Mouse (Mus musculus): ENCODE results near the gene Ccdc155. TPM values are rescaled to one million over a fixed set of nuclear protein-coding genes. Genes with fewer than 3 reads are reported as not detected.

Gene Ccdc155
- total RNA-seq, 2 experiments from 2014 or later: not detected

DNA sequence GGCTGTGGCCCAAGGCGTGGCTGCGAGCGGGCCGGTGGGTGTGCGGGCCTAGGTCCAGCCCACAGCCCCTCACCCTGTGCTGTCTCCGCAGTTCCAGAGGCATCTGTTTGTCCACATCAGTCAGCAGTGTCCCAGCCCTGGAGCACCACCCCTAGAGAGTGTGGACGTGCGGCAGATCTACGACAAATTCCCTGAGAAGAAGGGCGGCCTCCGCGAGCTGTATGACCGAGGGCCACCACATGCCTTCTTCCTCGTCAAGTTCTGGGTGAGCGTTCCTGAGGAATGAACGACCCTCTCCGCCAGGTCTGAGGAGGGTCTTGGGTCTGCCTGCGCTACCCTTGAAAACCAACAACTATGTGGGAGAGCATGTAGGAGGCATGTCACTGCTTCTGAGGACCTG lies 23.9 kb upstream of the Ccdc155 start:
- no peak for DNase-seq
- intact Hi-C loops (cut with DNase I): no loop called here

DNA sequence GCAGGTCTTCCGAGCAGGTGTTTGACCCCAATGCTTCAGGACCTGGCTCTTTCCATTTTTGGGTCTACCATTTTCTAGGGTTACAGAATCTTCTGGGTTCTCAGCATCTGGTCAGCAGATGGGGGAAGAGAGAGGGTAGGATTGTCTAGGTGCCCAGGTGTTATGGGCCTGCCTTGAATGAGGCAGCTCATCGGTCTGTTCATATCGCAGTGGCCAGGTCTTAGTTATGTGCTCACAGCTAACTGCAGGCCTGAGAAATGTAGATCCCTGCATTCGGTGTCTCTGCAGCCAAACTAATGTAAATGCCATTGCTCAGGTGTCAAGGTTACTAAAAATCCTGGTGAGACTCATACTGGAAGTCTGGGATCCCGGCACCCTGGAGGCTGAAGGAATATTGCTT lies 21.7 kb upstream of the Ccdc155 start:
- no peak for DNase-seq
- intact Hi-C loops (cut with DNase I): no loop called here

DNA sequence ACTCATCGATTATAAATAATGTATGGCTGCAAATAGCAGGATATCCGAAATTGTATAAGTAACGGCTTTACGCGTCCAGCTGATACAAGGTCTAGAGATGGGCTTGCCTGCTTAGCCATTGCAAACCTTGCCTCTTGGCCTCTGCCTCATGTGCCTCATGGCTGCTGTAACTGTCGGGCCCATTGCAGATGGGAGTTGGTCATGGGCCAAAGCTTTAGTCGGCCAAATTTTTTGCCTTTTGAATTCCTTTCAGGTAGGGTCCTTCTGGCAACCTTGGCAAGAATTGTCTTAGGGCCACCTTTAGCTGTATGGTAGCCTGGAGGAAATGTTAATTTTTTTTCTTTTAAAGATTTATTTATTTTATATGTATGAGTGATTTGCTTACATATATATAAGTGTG lies 20.1 kb upstream of the Ccdc155 start:
- intact Hi-C loops (cut with DNase I): no loop called here
- no peak for DNase-seq

DNA sequence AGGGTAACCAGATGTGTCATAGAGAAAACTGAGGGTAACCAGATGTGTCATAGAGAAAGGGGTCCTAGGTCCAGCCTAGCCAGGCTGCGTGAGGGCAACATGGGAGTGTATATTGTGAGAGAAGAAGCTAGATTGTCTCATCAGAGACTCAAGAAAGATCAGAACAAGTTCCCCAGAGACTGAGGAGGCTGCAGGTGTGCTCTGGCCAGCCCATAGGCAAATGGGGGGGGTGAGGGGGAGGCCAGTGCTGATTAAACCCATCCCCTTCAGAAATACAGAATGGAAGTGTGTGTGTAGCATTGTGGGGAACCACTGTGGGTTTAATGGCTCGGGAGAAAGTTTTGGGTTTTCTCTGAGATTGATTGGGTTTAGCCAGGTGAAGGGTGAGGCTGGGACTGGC lies 17.0 kb upstream of the Ccdc155 start:
- DNase-seq: no peak
- intact Hi-C loops (cut with DNase I): no loop called here

DNA sequence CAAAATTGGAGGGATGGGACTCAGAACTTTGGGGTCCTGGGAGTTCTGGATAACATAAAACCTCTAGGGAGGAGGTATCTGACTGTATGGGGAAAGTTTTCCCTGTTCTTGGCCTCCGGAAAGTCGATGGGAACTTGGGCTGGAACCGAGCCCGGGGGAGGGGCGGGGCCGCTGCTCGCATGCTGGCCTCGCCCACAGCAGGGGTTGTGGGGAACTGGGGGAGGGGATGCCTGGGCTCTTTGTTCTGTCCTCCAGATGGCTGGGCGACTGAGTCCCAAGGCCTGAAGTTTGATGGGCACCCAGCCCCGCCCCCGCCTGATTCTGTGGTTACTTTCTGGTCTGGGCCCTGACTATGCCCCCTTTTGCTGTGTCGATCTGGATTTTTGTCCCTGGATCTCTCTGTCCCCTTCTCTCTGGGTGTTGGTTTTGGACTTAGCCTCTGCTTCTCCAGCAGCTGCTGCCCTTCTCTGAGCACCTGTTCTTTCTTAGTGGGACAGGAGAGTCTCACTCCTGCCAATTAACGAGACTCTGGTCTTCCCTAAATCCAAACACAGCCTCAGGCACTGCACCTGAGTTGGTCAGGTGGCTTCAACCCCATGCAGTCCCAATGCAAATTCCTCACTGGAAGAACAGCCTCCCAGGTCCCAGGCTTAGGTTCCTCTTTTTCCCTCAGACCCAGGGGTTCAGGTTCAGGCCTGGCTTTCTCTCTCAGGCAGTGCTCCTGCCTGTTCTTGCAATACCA lies 11.9 kb upstream of the Ccdc155 start:
- intact Hi-C loops (cut with DNase I): no loop called here
- peak; percentile 79 to 81 for DNase-seq

DNA sequence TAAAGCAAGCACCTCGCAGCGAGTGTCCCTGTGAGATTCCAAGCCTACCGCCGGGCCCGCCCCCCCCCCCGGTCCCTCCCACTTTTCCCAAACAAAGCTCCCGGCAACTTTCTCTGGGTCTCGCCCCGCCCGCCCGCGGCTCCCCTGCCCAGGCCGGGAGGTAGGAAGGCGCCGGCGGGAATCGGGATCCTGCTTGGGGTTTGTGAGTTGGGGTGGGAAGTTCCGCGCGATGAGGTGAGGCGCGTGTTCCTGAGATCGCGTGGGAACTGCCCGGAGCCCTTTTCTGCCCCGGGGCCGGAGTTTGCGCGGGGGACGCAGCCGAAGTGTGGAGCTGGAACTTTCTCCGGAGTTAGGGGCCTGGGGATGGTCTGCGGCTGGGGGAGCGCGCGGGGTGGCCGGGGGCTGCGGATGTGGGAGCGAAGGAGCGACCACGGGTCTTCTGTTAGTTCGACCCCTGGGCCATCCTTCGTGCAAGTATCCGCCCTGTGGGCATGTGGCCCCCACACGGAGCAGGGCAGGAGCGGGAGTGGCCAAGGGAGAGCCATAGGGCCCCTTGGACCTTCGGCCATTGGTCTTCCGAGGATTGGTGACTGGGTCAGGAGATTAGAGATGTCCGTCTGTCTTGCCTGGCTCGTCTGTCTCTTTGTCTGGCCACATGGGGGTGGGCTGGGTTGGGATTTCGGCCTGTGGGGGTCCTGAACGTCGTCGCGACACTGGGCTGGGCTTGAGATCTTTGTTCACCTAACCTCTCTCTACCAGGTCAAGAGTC lies 11.2 kb upstream of the Ccdc155 start, which contains the start of gene Tead2:
Gene Tead2, plus strand, starts transcription at position 81 of the 769 bp plus-strand sequence.
- intact Hi-C loops (cut with DNase I): no loop called here
- peak; percentile 66 to 71 for DNase-seq

DNA sequence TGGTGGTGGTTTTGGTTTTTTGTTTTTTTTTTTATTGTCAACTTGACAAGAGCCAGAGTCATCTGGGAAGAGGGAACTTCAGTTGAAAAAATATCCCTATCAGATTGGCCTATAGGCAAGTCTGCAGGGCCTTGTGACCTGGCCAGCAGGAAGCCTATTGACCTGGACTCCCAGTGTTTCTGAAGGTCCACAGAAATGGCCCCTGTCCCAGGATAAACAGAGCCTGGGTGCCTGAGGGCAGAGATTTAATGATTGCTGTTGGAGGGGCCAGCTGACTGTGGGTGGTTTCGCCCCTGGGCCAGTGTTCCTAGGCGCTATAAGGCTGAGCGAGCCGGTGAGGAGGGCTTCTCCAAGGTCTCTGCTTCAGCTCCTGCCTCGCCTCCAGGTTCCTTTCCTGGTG lies 9.0 kb upstream of the Ccdc155 start:
- intact Hi-C loops (cut with DNase I): no loop called here
- no peak for DNase-seq

DNA sequence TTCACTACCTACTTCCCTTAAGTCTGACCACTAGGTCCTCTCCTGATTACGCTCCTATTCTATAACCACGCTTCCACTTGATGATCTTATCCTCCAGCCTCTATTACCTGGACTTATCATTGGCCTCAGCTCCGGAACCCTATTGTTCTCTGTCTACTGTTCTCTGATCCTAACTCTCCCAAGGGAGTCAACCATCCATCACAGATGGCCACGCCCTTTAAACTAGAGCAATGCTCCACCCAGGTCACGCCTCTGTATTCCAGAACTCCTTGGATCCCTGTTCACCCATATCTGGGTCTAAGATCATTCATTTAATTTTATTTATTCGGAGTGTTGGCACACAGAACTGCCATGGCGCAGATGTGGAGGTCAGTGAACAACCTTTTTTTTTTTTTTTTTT lies 7.7 kb upstream of the Ccdc155 start:
- intact Hi-C loops (cut with DNase I): no loop called here
- no peak for DNase-seq

DNA sequence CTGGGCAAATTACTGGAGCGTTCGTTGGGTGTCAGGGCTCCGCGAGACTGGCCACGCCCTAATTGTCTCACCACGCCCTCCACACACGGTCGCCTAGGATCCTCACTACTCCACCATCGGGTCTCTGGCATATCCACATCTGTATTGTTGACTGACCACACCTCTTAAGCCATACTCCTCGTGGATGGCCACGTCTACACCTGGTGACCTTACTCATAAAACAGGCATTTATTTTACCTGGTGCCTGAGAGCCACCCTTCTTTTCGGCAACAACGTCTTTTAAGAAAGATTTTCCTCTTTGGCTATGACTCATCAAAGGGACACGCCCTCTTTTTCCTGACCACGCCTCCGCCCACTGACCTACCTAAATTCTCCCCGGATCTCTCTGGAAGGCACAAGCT lies 7.2 kb upstream of the Ccdc155 start, which contains the start of gene Dkkl1:
Gene Dkkl1, minus strand, starts transcription at position 297 of the 401 bp plus-strand sequence.
- intact Hi-C loops (cut with DNase I): no loop called here
- DNase-seq: no peak

DNA sequence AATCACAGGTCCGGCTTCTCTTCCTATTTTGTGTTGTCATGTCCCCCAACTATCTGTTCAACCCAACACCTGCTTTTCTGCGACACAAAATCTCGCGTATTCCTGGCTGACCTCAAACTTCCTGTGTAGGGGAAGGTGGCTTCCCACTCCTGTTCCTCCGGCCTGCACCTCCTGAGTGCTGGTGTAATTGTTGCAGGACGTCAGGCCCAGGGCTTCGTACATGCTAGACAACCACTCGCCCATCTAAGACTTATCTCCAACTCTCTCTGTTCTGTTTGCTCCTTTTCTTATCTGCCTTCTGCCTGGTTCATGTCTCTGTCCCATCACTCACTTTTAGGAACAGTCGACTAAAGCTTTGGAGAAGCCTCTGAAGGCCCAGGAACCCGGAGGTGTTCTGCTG lies 6.4 kb upstream of the Ccdc155 start:
- no peak for DNase-seq
- intact Hi-C loops (cut with DNase I): no loop called here

DNA sequence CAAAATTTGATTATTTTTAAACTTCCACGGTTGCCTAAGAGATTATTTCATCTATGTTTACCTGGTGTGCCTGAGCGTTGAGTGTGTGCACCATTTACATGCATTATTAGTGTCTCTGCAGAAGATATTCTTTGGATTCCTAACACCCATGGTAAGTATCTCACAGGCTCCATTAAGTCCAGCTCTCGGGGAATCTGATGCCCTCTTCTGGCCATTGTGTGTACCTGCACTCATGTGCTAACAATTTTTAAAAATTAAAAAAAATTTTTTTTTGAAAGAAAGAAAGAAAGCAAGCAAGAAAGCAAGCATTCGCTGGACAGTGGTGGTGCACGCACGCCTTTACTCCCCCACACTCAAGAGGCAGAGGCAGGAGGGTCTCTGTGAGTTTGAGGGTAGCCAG lies 3.6 kb upstream of the Ccdc155 start:
- no peak for DNase-seq
- intact Hi-C loops (cut with DNase I): no loop called here

DNA sequence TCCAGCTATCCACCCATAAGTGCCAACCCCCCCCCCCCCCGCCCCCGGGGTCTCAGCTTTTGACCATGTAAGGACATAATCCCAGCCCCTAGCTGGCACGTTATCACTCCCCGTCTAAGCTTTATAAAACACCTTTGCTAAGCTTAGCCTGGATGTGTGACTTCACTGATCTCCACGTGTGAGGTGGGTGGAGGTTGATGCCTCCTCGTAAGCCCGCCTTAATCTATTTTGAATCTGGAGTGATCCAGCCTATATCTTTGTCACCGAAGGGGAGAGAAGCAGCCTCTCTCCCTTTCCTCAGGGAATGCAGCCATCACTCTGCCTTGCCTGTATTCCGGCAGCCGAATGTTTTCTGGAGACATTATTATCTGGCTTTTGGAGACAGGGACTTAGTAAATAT lies 2.0 kb downstream of the Ccdc155 start:
- intact Hi-C loops (cut with DNase I): no loop called here
- no peak for DNase-seq

DNA sequence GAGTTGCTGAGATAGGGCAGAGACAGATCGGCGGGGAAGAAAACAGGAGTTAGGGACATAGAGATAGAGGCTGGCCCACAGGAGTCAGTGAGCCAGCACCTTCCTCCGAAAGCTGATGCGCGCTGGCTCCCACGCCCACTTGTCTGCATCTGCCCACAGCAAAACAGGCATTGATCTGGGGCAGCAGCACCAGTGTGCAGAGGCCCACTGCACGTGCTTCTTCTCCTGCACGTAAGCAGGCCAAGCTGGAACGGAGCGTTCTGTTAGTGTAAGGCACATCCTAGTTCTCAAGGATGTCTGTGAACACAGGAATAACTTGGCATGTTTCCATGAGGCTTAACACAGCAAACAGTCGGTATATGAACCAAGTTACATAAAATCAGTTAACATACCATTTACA lies 5.7 kb downstream of the Ccdc155 start:
- intact Hi-C loops (cut with DNase I): loop anchor here (1.0 to 2.0 kb wide), 2 partner anchors 37 to 120 kb away; no protein-coding TSS in a partner anchor

DNA sequence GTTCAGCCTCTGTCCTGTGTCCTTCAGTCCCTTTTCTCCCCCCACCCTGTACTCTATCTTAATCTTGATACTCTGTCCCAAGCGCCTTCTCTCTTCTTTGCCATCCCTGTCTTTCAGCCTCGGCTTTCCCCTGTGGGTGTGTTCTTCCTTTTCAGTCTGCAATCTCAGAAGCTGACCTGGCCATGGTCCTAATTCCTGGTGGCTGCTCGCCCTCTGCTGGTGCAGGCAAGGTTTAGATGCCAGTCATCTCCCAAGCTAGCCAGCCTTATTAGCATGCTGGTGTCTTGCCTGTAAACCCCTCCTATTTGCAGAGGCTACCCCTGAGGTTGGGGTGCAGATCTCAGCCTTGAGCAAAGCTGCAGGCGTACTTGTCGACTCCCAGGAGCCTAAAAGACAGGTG lies 6.3 kb downstream of the Ccdc155 start:
- DNase-seq: peak; percentile 72 to 84
- intact Hi-C loops (cut with DNase I): loop anchor here (1.0 to 2.0 kb wide), 2 partner anchors 36 to 120 kb away; no protein-coding TSS in a partner anchor

More for the DNA sequence above, 5.7 kb downstream of the Ccdc155 start:
- no peak for DNase-seq

DNA sequence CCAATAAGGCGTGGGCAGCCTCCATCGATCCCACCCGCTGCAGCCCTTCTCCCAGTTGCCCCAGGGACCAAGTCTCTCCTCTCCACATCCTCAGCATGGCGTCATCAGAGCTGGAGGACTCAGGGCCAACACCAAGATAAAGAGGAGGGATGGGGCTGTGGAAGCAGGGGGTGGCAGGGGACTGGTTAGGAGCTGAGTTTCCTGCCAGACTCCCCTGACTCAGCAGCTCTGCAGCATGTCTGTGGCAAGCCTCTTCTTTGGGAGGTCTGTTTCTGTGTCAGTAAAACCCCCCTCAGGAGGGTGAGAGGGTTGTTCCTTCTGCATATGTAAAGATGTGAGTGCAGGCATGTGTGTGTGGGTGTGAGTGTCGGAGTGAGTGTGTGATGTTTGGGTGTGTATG lies 7.7 kb downstream of the Ccdc155 start:
- intact Hi-C loops (cut with DNase I): no loop called here
- no peak for DNase-seq

DNA sequence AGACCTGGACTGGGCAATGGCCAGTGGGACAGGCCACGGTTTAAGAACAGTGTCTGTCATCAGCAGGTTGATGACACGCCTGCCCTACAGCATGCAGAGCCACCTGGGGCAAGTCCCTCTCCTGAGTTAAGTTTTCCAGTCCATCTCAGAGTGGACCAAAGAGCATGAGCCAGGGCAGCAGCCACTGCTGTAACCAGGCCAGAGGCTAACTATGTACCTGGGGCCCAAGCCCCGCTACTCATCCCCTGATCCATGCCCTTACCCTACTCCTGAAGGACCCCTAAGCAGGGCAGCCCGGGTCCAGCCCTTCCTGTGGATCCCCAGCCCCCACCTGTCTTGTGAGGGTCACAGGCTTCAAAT lies 8.5 kb downstream of the Ccdc155 start:
- intact Hi-C loops (cut with DNase I): no loop called here

DNA sequence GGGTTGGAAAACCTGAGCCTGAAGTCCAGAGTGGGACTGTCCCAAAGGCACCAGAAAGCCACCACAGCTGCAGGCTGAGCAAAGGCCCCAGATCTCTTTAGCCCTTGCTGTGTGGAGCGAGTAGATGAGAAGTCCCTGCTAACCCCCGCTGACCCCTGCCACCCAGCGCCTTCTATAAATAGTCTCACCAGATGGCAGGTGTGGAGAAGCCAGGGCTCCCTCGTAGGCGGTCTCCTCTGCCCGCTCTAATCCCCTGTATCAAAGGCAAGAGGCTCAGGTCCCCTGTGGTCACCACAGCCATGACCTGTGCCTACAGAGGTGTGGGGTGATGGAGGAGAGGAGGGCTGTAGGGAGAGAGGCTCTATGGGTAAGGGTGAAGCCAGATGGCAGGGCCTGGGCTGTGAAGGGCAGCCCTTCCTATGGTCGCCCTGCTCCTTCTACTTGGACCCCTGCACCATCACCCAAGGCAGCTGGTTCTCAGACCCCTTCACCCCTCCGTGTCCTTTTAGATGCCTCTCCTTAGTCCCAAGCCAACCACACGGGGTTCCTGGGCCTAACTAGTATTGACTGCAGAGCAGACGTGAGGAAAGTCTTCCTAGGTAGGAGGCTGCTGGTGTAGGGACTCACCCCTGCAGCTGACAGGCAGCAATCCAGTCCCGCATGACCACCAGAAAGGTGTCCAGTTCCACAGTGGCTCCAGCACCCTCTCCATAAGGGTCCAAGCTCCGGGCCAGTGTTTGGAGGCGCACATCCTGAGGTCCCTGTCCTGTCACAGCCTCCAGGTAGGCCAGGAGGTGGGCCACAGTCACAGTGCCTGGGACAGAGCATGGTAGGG lies 9.1 kb downstream of the Ccdc155 start:
- DNase-seq: no peak
- intact Hi-C loops (cut with DNase I): no loop called here

More for the DNA sequence above, 8.5 kb downstream of the Ccdc155 start:
- no peak for DNase-seq

DNA sequence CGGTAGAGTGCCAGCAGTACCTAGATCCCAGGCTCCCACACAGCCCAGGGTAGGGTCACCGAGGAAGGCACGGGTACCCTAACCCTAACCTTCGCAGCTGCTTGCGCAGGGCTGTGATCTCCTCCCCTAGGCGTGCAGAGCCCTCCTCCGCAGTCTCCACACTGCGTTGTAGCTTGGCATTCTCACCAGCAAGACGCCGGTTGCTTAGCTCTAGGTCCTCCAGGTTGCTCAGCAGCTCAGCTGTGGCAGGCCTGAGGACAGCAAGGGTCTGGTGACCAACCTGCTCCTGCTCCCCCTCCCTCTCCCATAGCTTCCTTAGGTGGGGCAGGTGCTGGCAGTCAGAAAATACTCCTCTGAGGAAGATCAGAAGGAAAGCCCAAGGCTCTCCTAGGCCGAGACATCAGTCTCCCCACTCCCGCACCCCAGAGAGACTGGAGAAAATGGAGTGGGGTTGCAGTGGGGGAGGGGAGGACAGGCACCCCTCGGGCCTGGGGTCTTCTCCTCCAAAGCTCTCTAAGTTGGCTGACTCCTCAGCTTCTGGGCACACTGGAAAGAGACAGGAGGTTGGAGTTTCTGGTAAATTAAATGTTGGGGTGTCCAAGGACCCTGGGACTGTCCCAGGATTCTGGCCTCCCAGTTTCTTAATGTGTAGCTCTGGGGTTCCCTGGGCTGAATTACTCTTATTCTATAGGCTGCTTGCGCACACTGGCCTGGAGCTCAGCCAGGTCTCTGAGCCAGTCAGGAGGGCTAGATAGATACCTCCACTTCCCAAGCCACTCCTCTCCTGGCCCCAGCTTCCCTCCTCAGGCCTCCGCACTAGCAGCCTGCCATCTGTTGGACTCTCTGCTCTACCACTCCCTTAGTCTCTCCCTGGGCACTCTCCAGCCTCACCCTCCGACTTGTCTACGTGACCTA lies 10.6 kb downstream of the Ccdc155 start:
- DNase-seq: no peak
- intact Hi-C loops (cut with DNase I): no loop called here

DNA sequence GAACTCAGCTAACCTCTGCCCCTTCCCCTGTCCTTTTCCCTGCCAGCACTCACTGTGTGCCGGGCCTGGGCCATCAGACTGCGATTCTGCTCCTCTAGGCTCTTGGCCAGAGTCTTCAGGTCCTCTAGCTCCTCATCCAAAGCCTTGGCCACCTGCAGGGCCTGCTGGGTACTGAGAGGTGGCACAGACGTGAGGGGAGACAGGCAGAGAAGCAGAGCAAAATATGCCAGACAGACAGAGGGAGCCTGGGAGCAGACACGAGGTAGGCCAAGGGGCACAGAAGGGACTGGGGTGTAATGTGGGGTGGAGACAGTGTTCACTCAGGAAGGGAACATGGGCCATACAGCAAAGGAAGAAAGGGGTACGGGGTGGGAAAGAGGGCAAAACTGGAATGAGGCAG lies 11.3 kb downstream of the Ccdc155 start:
- intact Hi-C loops (cut with DNase I): no loop called here
- DNase-seq: no peak
